Mouse (Mus musculus) CD4-positive naive resting alpha-beta T cell, adult 76 days (primary cell): Measurements from ENCODE around the gene Fam189a2. TPM values are rescaled to one million over a fixed set of nuclear protein-coding genes. Genes with fewer than 3 reads are reported as not detected.

Experiments
- total RNA-seq: library from RNA; stranded (reverse); gene quantifications from one replicate; pipeline ENCODE4 v1.2.4, GENCODE M21; 2023

The Fam189a2 gene
- not detected for total RNA-seq

DNA sequence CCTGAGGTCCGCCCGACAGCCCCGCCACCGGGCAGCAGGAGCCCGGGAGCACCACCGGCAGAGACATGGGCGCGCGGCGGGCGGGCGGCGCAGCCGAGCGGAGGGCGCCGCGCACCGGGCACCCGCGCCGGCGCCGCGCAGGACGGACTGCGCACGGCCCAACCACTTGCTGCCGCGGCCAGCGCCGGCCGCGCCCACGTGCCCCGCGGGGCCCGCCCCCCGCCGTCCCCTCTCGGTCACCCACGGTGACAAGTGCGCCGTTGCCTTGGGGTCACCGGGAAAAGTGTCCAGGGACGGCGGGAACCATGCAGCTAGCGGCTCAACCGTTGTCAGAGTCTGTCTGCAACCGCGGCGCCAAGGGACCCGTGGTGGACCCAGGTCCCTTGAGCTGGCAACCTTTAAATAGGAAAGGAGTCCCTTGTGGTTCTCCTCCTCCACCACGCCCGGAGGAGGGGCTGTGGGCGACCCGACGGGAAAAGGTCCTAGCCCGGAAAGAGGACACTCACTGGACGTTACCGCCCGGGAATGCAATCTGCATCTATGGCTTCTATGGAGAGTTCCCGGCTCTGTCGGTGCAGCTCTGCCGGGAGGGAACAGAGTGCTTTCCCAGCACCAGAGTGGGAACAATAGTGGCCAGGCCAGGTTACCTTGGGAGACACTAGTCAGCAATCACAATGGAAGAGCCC is at the start of gene Fam189a2:
Fam189a2 (minus strand) TSS at position 149 of the 686 bp plus-strand sequence.

Other genes with a start within 250 kb of the Fam189a2 start
- gene Tjp2, start 194.0 kb upstream of the Fam189a2 start, total RNA-seq, result 1.2 TPM
- gene Fxn, start 249.6 kb upstream of the Fam189a2 start, total RNA-seq, result 15.8 TPM